Mouse (Mus musculus) myocyte (in vitro differentiated cells): ENCODE data around the gene Ankrd39. TPM values are rescaled to one million over a fixed set of nuclear protein-coding genes. Genes with fewer than 3 reads are reported as not detected.

Source experiments
- H3K27me3 ChIP-seq: one replicate; pipeline ENCODE4 v1.6.1; 2011; ENCODE audit not compliant: control insufficient read depth, insufficient read depth, insufficient read length
- H3K36me3 ChIP-seq: one replicate; pipeline ENCODE4 v1.6.1; 2011; ENCODE audit not compliant: control insufficient read depth, insufficient read depth
- H3K4me2 ChIP-seq: one replicate; pipeline ENCODE4 v1.6.1; 2011; ENCODE audit warnings: low read depth, control low read depth
- H3K4me3 ChIP-seq: one replicate; pipeline ENCODE4 v1.5.1; 2011; ENCODE audit warnings: mild to moderate bottlenecking, control low read depth, moderate library complexity
- H3K79me2 ChIP-seq: one replicate; pipeline ENCODE4 v1.6.1; 2011; ENCODE audit not compliant: control insufficient read depth, insufficient read depth
- H3ac ChIP-seq: one replicate; pipeline ENCODE4 v1.6.1; 2011; ENCODE audit not compliant: control insufficient read depth, insufficient read length
- CEBPB ChIP-seq: IDR thresholded peaks from 2 replicates; pipeline ENCODE4 v1.6.1; 2011; ENCODE audit warnings: mild to moderate bottlenecking, moderate library complexity; ENCODE audit not compliant: poor library complexity, insufficient read depth, severe bottlenecking
- E2F4 ChIP-seq: IDR thresholded peaks from one replicate; pipeline ENCODE4 v1.6.1; 2011; ENCODE audit warnings: mild to moderate bottlenecking, control low read depth, moderate library complexity; ENCODE audit not compliant: insufficient read depth
- MAX ChIP-seq: IDR thresholded peaks from one replicate; pipeline ENCODE4 v1.6.1; 2011; ENCODE audit warnings: low read depth, mild to moderate bottlenecking, control low read depth
- MYOD1 ChIP-seq, 3 experiments: IDR thresholded peaks; one replicate each; pipeline ENCODE4 v1.6.1; 2011; ENCODE audit warnings: control low read depth in 2 of 3, low read depth in 2 of 3, mild to moderate bottlenecking in 2 of 3, moderate library complexity in 1 of 3; ENCODE audit not compliant: insufficient read length in 2 of 3, control insufficient read depth in 1 of 3
- MYOG ChIP-seq, 3 experiments: IDR thresholded peaks; one replicate each; pipeline ENCODE4 v1.6.1; 2011; ENCODE audit warnings: control low read depth in 2 of 3, low read depth in 2 of 3, mild to moderate bottlenecking in 2 of 3; ENCODE audit not compliant: insufficient read length in 2 of 3, control insufficient read depth in 1 of 3, insufficient read depth in 1 of 3
- POLR2A ChIP-seq: IDR thresholded peaks from one replicate; pipeline ENCODE4 v1.6.1; 2011; ENCODE audit warnings: low read depth, mild to moderate bottlenecking, control low read depth, moderate library complexity; ENCODE audit not compliant: insufficient read length
- POLR2AphosphoS2 ChIP-seq: IDR thresholded peaks from one replicate; pipeline ENCODE4 v1.6.1; 2011; ENCODE audit warnings: low read depth, control low read depth; ENCODE audit not compliant: insufficient read length
- REST ChIP-seq: IDR thresholded peaks from one replicate; pipeline ENCODE4 v1.6.1; 2011; ENCODE audit warnings: mild to moderate bottlenecking, control low read depth, moderate library complexity; ENCODE audit not compliant: insufficient read depth, insufficient read length
- SRF ChIP-seq: IDR thresholded peaks from one replicate; pipeline ENCODE4 v1.6.1; 2011; ENCODE audit warnings: low read depth; ENCODE audit not compliant: control insufficient read depth, insufficient read length
- TCF12 ChIP-seq: IDR thresholded peaks from one replicate; pipeline ENCODE4 v1.6.1; 2011; ENCODE audit warnings: mild to moderate bottlenecking, control low read depth; ENCODE audit not compliant: poor library complexity, insufficient read depth, severe bottlenecking
- TCF3 ChIP-seq: IDR thresholded peaks from one replicate; pipeline ENCODE4 v1.6.1; 2011; ENCODE audit warnings: low read depth, control low read depth; ENCODE audit not compliant: insufficient read length
- USF1 ChIP-seq: IDR thresholded peaks from one replicate; pipeline ENCODE4 v1.6.1; 2011; ENCODE audit warnings: low read depth, mild to moderate bottlenecking, control low read depth, moderate library complexity
- polyA plus RNA-seq: library from polyadenylated mRNA; unstranded; fragments of >200 nt; fragmentation: generic; extraction: Trizol; gene quantifications from one replicate; pipeline ENCODE4 v1.2.1, GENCODE M21; 2012; ENCODE audit warnings: missing spikeins

The Ankrd39 gene
- polyA plus RNA-seq, 1 experiment: 17.9 TPM

DNA sequence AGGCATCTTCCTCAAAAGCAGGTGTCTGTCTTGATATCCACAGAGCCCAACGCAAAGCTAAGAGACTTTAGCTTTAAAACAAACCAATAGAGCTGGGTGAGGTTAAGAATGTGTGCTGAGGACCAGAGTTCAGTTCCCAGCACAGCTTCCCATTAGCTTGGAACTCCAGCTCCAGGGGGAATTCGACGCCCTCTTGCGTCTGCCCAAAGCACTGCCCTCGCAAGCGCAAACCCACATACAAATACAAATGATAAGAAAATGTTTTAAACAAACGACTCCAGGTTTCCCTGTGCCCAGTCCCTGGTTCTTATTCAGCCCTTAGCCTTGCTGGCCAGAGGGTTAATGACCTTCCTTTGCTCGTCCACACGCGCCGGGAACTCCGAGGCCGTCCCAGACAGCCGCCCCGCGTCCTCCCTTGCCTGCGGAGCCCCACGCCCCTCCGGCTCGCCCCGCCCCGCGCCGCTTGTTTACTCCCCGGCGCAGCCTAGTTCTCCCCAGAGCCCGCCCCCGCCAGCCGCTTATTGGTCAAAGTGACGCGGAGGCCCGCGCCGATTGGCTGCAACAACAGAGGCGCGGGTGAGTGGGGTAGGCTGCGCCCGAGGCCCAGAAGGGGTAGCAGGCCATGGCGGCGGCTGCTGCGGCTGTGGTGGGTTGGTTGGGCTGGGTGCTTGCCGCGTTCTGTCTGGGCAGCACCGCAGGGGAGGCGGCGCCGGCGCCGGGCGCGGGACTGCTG lies 35.8 kb downstream of the Ankrd39 start, which contains the start of gene Cnnm3:
Cnnm3 (plus strand) TSS at position 579 of the 733 bp plus-strand sequence.
- no peaks in the 10 kb centered on the region for H3K27me3 ChIP-seq
- no peaks in the 10 kb centered on the region for H3K36me3 ChIP-seq
- H3K4me2 ChIP-seq: peak within 1 kb of the TSS; percentile 100
- TF ChIP-seq TCF12 (no peak), POLR2AphosphoS2 (peak; percentile 80), MYOG (IDR thresholded peaks at IDR 0.05; ENCODE audit: control insufficient read depth in 1 of 3, insufficient read depth in 1 of 3, insufficient read length in 2 of 3, low read depth in 2 of 3) (peak in 1 of 3 experiments; percentile 8), POLR2A (peak; percentile 90)
- H3ac ChIP-seq: peak within 1 kb of the TSS; percentile 67
- H3K4me3 ChIP-seq: peak within 1 kb of the TSS; percentile 39
- H3K79me2 ChIP-seq: peaks cover 36% of the 10 kb centered on the region

DNA sequence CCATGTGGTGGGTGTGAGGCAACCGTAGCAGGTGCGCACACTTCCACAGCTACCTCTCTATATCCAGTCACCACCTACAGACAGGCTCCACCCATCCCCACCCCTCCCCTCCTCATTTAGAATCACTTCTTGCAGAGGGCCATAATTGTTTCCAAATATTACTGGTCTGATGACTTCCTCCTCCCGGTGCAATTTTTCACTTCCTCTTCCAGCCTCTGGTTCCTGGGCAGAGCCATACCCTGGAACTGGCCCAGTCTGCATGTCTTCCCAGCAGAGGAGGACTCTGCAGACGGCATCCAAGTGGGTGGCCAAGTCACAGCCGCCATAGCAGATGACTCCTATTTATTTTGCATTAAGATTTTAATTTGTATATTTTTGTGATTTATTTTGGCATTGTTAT lies 39.0 kb downstream of the Ankrd39 start:
- Histone ChIP-seq H3K27me3 (no peaks in the 10 kb centered on the region), H3K36me3 (no peaks in the 10 kb centered on the region), H3K79me2 (peaks cover 5% of the 10 kb centered on the region)

DNA sequence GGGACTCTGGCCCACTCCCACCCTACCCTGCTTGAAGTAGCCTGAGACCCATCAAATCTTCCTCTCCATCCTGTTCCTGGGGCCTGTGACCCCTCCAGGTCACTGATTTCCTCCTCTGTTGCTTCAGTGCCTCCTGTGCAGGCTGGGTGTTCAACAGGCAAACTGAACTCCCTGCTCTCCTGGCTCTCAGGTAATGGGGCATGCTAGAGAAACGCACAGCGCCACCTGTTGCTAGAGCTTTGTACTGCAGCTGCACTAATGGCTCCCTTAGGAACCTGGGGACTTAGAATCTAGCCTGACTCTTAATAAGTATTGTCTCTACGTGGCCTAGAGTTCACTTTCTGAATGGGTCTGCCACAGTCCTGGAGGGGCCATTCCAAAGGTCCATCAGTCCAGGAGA lies 46.0 kb downstream of the Ankrd39 start:
- Histone ChIP-seq H3K79me2 (no peaks in the 10 kb centered on the region), H3K4me2 (no peak overlapping the region), H3K36me3 (peaks cover 21% of the 10 kb centered on the region), H3K4me3 (no peak overlapping the region), H3K27me3 (no peaks in the 10 kb centered on the region), H3ac (no peak overlapping the region)
- no peak for TF ChIP-seq E2F4
- TF ChIP-seq MAX: no peak
- TF ChIP-seq POLR2A: no peak
- TF ChIP-seq MYOD1 (IDR thresholded peaks at IDR 0.05; ENCODE audit: control insufficient read depth in 1 of 3, insufficient read length in 2 of 3, low read depth in 2 of 3): no peak
- TF ChIP-seq CEBPB: no peak

More for the DNA sequence above, 39.0 kb downstream of the Ankrd39 start:
- Histone ChIP-seq H3K4me3 (no peak overlapping the region), H3K4me2 (no peak overlapping the region), H3ac (no peak overlapping the region)
- TF ChIP-seq SRF: no peak
- TF ChIP-seq MYOD1 (IDR thresholded peaks at IDR 0.05; ENCODE audit: control insufficient read depth in 1 of 3, insufficient read length in 2 of 3, low read depth in 2 of 3): no peak
- no peak for TF ChIP-seq CEBPB
- no peak for TF ChIP-seq USF1
- TF ChIP-seq TCF12: no peak
- TF ChIP-seq MAX: no peak
- TF ChIP-seq POLR2A: no peak
- TF ChIP-seq E2F4: no peak
- no peak for TF ChIP-seq POLR2AphosphoS2
- TF ChIP-seq REST: no peak
- TF ChIP-seq MYOG (IDR thresholded peaks at IDR 0.05; ENCODE audit: control insufficient read depth in 1 of 3, insufficient read depth in 1 of 3, insufficient read length in 2 of 3, low read depth in 2 of 3): no peak

DNA sequence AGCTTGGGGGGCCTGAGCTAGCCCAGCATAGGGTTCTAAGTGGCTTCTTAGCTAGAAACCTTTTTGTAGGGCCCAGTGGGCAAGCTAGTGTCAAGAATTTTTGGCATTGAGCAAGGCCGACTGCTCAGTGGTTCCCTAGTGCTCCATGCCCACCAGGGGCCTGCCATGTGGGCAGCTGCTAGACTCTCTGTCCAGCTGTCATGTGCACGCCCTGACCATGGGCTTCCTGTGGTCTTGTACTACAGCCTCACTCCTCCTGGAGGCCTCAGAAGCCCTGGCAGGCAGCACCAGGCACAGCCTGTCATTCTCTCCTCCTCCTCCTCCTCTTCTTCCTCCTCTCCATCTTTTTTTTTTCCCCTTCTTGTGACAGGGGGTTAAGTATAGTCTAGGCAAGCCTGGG lies 49.9 kb downstream of the Ankrd39 start:
- Histone ChIP-seq H3K79me2 (peaks cover 17% of the 10 kb centered on the region), H3K27me3 (no peaks in the 10 kb centered on the region), H3K36me3 (peaks cover 14% of the 10 kb centered on the region), H3ac (no peak overlapping the region), H3K4me2 (peak overlapping the region; percentile 22), H3K4me3 (no peak overlapping the region)
- TF ChIP-seq MYOG (IDR thresholded peaks at IDR 0.05; ENCODE audit: control insufficient read depth in 1 of 3, insufficient read depth in 1 of 3, insufficient read length in 2 of 3, low read depth in 2 of 3): peak; percentile 93 to 99 (median 99)
- no peak for TF ChIP-seq REST
- peak; percentile 62 to 98 (median 95) for TF ChIP-seq MYOD1 (IDR thresholded peaks at IDR 0.05; ENCODE audit: control insufficient read depth in 1 of 3, insufficient read length in 2 of 3, low read depth in 2 of 3)
- TF ChIP-seq TCF3: peak; percentile 92
- TF ChIP-seq TCF12: peak; percentile 85

DNA sequence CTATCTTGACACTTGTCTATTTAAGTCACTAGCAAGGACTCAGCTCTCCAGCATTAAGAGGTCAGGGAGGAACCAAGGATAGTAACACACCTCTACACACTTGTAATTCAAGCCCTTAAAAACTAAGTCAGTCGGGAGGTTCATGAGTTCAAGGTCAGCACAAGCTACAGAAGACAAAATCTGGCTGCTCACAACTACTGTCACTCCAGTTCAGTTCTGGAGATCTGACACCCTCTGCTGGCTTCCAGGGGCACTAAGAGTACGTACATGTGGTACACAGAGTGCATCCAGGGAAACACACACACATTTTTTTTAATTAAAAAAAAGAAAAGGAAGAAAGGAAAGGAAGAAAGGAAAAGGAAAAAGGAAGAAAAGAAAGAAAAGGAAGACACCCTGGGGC lies 50.5 kb downstream of the Ankrd39 start:
- TF ChIP-seq MAX (no peak), MYOG (IDR thresholded peaks at IDR 0.05; ENCODE audit: control insufficient read depth in 1 of 3, insufficient read depth in 1 of 3, insufficient read length in 2 of 3, low read depth in 2 of 3) (no peak), USF1 (no peak), POLR2A (no peak)
- no peaks in the 10 kb centered on the region for H3K27me3 ChIP-seq
- H3K79me2 ChIP-seq: peaks cover 19% of the 10 kb centered on the region
- peak overlapping the region; percentile 22 for H3K4me2 ChIP-seq
- H3K36me3 ChIP-seq: peaks cover 11% of the 10 kb centered on the region
- no peak overlapping the region for H3ac ChIP-seq
- no peak overlapping the region for H3K4me3 ChIP-seq

DNA sequence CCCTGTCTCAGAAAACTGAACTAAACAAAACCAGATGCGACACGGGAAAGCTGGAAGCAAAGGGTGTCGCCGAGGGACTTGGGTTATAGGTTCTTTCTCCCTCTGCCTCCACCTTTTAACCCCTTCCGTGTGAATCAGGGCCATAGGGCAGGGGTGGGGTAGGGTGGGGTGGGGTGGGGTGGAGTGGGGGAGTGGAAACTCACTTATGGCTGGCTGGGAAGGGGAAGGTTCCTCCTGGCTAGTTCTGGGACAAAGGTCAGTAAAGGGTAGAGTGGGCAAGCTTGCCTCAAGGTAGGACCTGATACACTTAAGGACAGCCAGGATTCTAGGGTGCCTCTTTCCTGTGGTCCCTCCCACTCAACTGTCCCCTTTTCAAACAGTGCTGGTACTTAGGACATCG lies 53.9 kb downstream of the Ankrd39 start:
- TF ChIP-seq POLR2A: no peak
- no peak for TF ChIP-seq MAX
- no peak for TF ChIP-seq E2F4
- TF ChIP-seq CEBPB: no peak
- TF ChIP-seq SRF: no peak
- no peak for TF ChIP-seq MYOG (IDR thresholded peaks at IDR 0.05; ENCODE audit: control insufficient read depth in 1 of 3, insufficient read depth in 1 of 3, insufficient read length in 2 of 3, low read depth in 2 of 3)
- TF ChIP-seq MYOD1 (IDR thresholded peaks at IDR 0.05; ENCODE audit: control insufficient read depth in 1 of 3, insufficient read length in 2 of 3, low read depth in 2 of 3): no peak
- TF ChIP-seq REST: no peak
- no peak for TF ChIP-seq TCF12
- no peak for TF ChIP-seq POLR2AphosphoS2
- TF ChIP-seq TCF3: no peak
- TF ChIP-seq USF1: no peak
- H3K27me3 ChIP-seq: no peaks in the 10 kb centered on the region
- H3K36me3 ChIP-seq: no peaks in the 10 kb centered on the region
- H3ac ChIP-seq: no peak overlapping the region
- peaks cover 35% of the 10 kb centered on the region for H3K79me2 ChIP-seq
- no peak overlapping the region for H3K4me3 ChIP-seq
- no peak overlapping the region for H3K4me2 ChIP-seq
